ENCODE assay signal across 8 mouse cellular contexts in the genomic region with DNA sequence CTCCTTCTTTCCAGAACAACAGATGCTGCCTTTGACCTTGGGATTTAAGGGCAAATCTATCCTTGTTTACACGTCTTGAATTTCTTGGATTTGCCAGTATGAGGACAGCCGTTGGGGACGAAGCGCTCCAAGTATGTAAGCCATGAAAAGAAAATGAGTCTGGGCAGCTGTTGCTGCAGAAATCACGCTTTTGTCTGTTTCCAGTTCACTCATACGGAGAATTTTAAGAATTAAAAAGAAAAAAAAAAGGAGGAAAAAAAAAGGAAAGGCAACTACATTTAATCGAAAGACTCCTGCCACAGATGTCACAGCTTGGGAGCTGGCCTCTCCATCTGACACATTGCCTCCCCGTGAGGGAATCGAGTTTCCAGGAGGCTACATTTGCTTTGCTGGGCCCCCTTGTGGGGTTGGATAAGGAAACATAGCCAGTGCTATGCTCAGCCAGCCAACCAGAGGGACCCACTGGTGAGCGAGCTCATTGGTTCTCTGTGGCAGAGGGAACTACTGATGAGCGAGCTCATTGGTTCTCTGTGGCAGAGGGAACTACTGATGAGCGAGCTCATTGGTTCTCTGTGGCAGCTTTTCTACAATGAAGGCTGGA.
A peak's percentile ranks its signal among the peaks of the same experiment; 100 is the strongest.
DNase-seq lines count a peak whose midpoint lies in the region.

No protein-coding gene starts in this region.

- intact Hi-C loops in gastrocnemius, postnatal 36 days (cut with DNase I): loop anchor here (5.0 kb wide), 1 partner anchor 147 kb away; the partner anchor contains the start of gene Tnik

- DNase-seq in adrenal gland, postnatal 10 days: peak; percentile 50
- DNase-seq in embryo, embryonic 10.5 days (ENCODE audit: low spot score): peak; percentile 74
- peak; percentile 55 to 59 for DNase-seq in gastrocnemius, postnatal 36 days
- peak; percentile 22 for DNase-seq in hindlimb bud, embryonic 11.5 days (ENCODE audit: extremely low spot score, low read depth, low spot score)
- peak; percentile 60 to 62 for DNase-seq in left cerebral cortex, adult 18-20 months (ENCODE audit: low spot score in 2 of 2)
- peak; percentile 57 for DNase-seq in lung, postnatal 25 days (ENCODE audit: low spot score)
- DNase-seq in right cerebral cortex, postnatal 10 days (ENCODE audit: low spot score in 2 of 2): peak; percentile 69 to 80
- DNase-seq in spleen, adult 12 weeks (ENCODE audit: low spot score): no peak
